Mouse (Mus musculus): Measurements from ENCODE around the gene Dhdh. TPM values are rescaled to one million over a fixed set of nuclear protein-coding genes. Genes with fewer than 3 reads are reported as not detected.

Dhdh gene
- total and polyA plus RNA-seq, 3 experiments = 6.4 to 8.9 (median 8.2) TPM

GRCm38 (mm10) chr7:45436444-45436843, 52.2 kb downstream of the Dhdh start:
- DNase-seq = no peak
- no peaks in the 10 kb centered on the region for H3K79me2 ChIP-seq (replicated peaks; ENCODE audit: control insufficient read depth, insufficient read depth, low read length)
- no peak overlapping the region for H3K4me3 ChIP-seq
- H3K9ac ChIP-seq (ENCODE audit: low read depth, low read length) = no peak overlapping the region
- intact Hi-C loops (cut with DNase I) = no loop called here
- WGBS = 90% methylated on average over 5 of the region's 5 CpGs
- H3K36me3 ChIP-seq (ENCODE audit: control insufficient read depth, insufficient read depth, low read length) = no peaks in the 10 kb centered on the region
- no peaks in the 10 kb centered on the region for H3K27me3 ChIP-seq (ENCODE audit: control insufficient read depth, insufficient read depth, low read length)
- peaks cover 7% of the 10 kb centered on the region for H3K4me1 ChIP-seq (ENCODE audit: control insufficient read depth, insufficient read depth, low read length)
- no peak overlapping the region for H3K27ac ChIP-seq
- TF ChIP-seq EP300 (IDR thresholded peaks at IDR 0.05; ENCODE audit: insufficient read depth, low read depth, low read length) (no peak), CTCF (IDR thresholded peaks at IDR 0.05) (no peak), POLR2A (IDR thresholded peaks at IDR 0.05; ENCODE audit: insufficient read depth, low read depth, low read length) (no peak)

- H3K36me3 ChIP-seq (ENCODE audit: control insufficient read depth, insufficient read depth, low read length) = no peaks in the 10 kb centered on the region
- H3K4me1 ChIP-seq (ENCODE audit: control insufficient read depth, insufficient read depth, low read length) = peaks cover 7% of the 10 kb centered on the region
- H3K27ac ChIP-seq = peak overlapping the region; percentile 87
- intact Hi-C loops (cut with DNase I) = no loop called here
- peak overlapping the region; percentile 77 for H3K9ac ChIP-seq (ENCODE audit: low read depth, low read length)
- H3K79me2 ChIP-seq (replicated peaks; ENCODE audit: control insufficient read depth, insufficient read depth, low read length) = 0 out of 2 replicates have a peak, but pooled peaks cover under 1% of the 10 kb centered on the region
- 1% methylated on average over 16 of the region's 16 CpGs for WGBS
- no peak for DNase-seq
- no peaks in the 10 kb centered on the region for H3K27me3 ChIP-seq (ENCODE audit: control insufficient read depth, insufficient read depth, low read length)
- TF ChIP-seq CTCF (IDR thresholded peaks at IDR 0.05) (no peak), EP300 (IDR thresholded peaks at IDR 0.05; ENCODE audit: insufficient read depth, low read depth, low read length) (no peak), POLR2A (IDR thresholded peaks at IDR 0.05; ENCODE audit: insufficient read depth, low read depth, low read length) (no peak)
- H3K4me3 ChIP-seq = peak overlapping the region; percentile 67
Observed at GRCm38 (mm10) chr7:45435038-45435437, 53.6 kb downstream of the Dhdh start.

GRCm38 (mm10) chr7:45434203-45435015, 54.2 kb downstream of the Dhdh start, which contains the start of gene Gys1:
Gene Gys1 (plus strand): TSS chr7:45434844.
- WGBS = under 1% methylated on average over 45 of the region's 45 CpGs
- peaks cover 4% of the 10 kb centered on the region; the same call in 1 of the 2 replicates for H3K79me2 ChIP-seq (replicated peaks; ENCODE audit: control insufficient read depth, insufficient read depth, low read length)
- TF ChIP-seq POLR2A (IDR thresholded peaks at IDR 0.05; ENCODE audit: insufficient read depth, low read depth, low read length) (peak; percentile 75), CTCF (IDR thresholded peaks at IDR 0.05) (peak; percentile 72), EP300 (IDR thresholded peaks at IDR 0.05; ENCODE audit: insufficient read depth, low read depth, low read length) (peak; percentile 37; the same call in 1 of the 2 replicates)
- no peaks in the 10 kb centered on the region for H3K27me3 ChIP-seq (ENCODE audit: control insufficient read depth, insufficient read depth, low read length)
- H3K36me3 ChIP-seq (ENCODE audit: control insufficient read depth, insufficient read depth, low read length) = no peaks in the 10 kb centered on the region
- DNase-seq = peak; percentile 99 to 100
- intact Hi-C loops (cut with DNase I) = loop anchor here (1.0 kb wide), 1 partner anchor 25 kb away; the partner anchor contains the start of gene Ftl1
- H3K4me1 ChIP-seq (ENCODE audit: control insufficient read depth, insufficient read depth, low read length) = peaks cover 7% of the 10 kb centered on the region
- peak within 1 kb of the TSS; percentile 85 for H3K4me3 ChIP-seq
- H3K9ac ChIP-seq (ENCODE audit: low read depth, low read length) = peak within 1 kb of the TSS; percentile 77
- peak within 1 kb of the TSS; percentile 87 for H3K27ac ChIP-seq

GRCm38 (mm10) chr7:45433835-45434202, 54.8 kb downstream of the Dhdh start:
- DNase-seq = no peak
- H3K9ac ChIP-seq (ENCODE audit: low read depth, low read length) = peak overlapping the region; percentile 30
- no peak for TF ChIP-seq CTCF (IDR thresholded peaks at IDR 0.05)
- no peak for TF ChIP-seq EP300 (IDR thresholded peaks at IDR 0.05; ENCODE audit: insufficient read depth, low read depth, low read length)
- TF ChIP-seq POLR2A (IDR thresholded peaks at IDR 0.05; ENCODE audit: insufficient read depth, low read depth, low read length) = no peak
- peaks cover 7% of the 10 kb centered on the region for H3K4me1 ChIP-seq (ENCODE audit: control insufficient read depth, insufficient read depth, low read length)
- no peaks in the 10 kb centered on the region for H3K36me3 ChIP-seq (ENCODE audit: control insufficient read depth, insufficient read depth, low read length)
- H3K79me2 ChIP-seq (replicated peaks; ENCODE audit: control insufficient read depth, insufficient read depth, low read length) = peaks cover 4% of the 10 kb centered on the region; the same call in 1 of the 2 replicates
- 0% methylated on average over 7 of the region's 7 CpGs for WGBS
- H3K27ac ChIP-seq = peak overlapping the region; percentile 78
- H3K4me3 ChIP-seq = peak overlapping the region; percentile 85
- H3K27me3 ChIP-seq (ENCODE audit: control insufficient read depth, insufficient read depth, low read length) = no peaks in the 10 kb centered on the region
- intact Hi-C loops (cut with DNase I) = loop anchor here (1.0 to 2.0 kb wide), 2 partner anchors 25 to 27 kb away; partner anchors contain the start of gene Ftl1

GRCm38 (mm10) chr7:45426556-45426955, 62.0 kb downstream of the Dhdh start:
- 81% methylated on average over 8 of the region's 8 CpGs for WGBS
- no peaks in the 10 kb centered on the region for H3K27me3 ChIP-seq (ENCODE audit: control insufficient read depth, insufficient read depth, low read length)
- no peak overlapping the region for H3K9ac ChIP-seq (ENCODE audit: low read depth, low read length)
- H3K36me3 ChIP-seq (ENCODE audit: control insufficient read depth, insufficient read depth, low read length) = no peaks in the 10 kb centered on the region
- H3K79me2 ChIP-seq (replicated peaks; ENCODE audit: control insufficient read depth, insufficient read depth, low read length) = peaks cover 4% of the 10 kb centered on the region; the same call in 1 of the 2 replicates
- intact Hi-C loops (cut with DNase I) = no loop called here
- no peak overlapping the region for H3K27ac ChIP-seq
- no peaks in the 10 kb centered on the region for H3K4me1 ChIP-seq (ENCODE audit: control insufficient read depth, insufficient read depth, low read length)
- TF ChIP-seq CTCF (IDR thresholded peaks at IDR 0.05) = no peak
- TF ChIP-seq EP300 (IDR thresholded peaks at IDR 0.05; ENCODE audit: insufficient read depth, low read depth, low read length) = no peak
- no peak for TF ChIP-seq POLR2A (IDR thresholded peaks at IDR 0.05; ENCODE audit: insufficient read depth, low read depth, low read length)
- no peak overlapping the region for H3K4me3 ChIP-seq
- no peak for DNase-seq

- TF ChIP-seq POLR2A (IDR thresholded peaks at IDR 0.05; ENCODE audit: insufficient read depth, low read depth, low read length) (no peak), EP300 (IDR thresholded peaks at IDR 0.05; ENCODE audit: insufficient read depth, low read depth, low read length) (no peak), CTCF (IDR thresholded peaks at IDR 0.05) (no peak)
- H3K36me3 ChIP-seq (ENCODE audit: control insufficient read depth, insufficient read depth, low read length) = no peaks in the 10 kb centered on the region
- 90% methylated on average over 14 of the region's 14 CpGs for WGBS
- H3K4me3 ChIP-seq = no peak overlapping the region
- no peak overlapping the region for H3K9ac ChIP-seq (ENCODE audit: low read depth, low read length)
- H3K4me1 ChIP-seq (ENCODE audit: control insufficient read depth, insufficient read depth, low read length) = no peaks in the 10 kb centered on the region
- no peak for DNase-seq
- intact Hi-C loops (cut with DNase I) = no loop called here
- no peak overlapping the region for H3K27ac ChIP-seq
- H3K27me3 ChIP-seq (ENCODE audit: control insufficient read depth, insufficient read depth, low read length) = no peaks in the 10 kb centered on the region
- H3K79me2 ChIP-seq (replicated peaks; ENCODE audit: control insufficient read depth, insufficient read depth, low read length) = no peaks in the 10 kb centered on the region
Observed at GRCm38 (mm10) chr7:45421194-45421593, 67.4 kb downstream of the Dhdh start.

Small RNAs within 50 kb of the gene (microRNA-seq; reads per million reads assigned to microRNA genes)
- 0 reads per million in 2 experiments for gene Gm22133

Other genes starting within 250 kb of the Dhdh start
Only the 30 nearest of the 36 such genes appear.
- gene Slc6a21, start 211.3 kb downstream of the Dhdh start, total RNA-seq (2021) = not detected
- gene Slc6a21, start 211.3 kb downstream of the Dhdh start, polyA plus RNA-seq (2012; rRNA removed) = 0.38 and 0.55 TPM in 2 replicates
- gene Trpm4, start 155.0 kb downstream of the Dhdh start, total RNA-seq (2021) = 10 to 100 TPM; 21.0 to 21.4 TPM
- gene Trpm4, start 155.0 kb downstream of the Dhdh start, polyA plus RNA-seq (2012; rRNA removed) = 38.7 and 40.9 TPM in 2 replicates
- 1,000 to 10,000 TPM in 1 of 2 experiments, 100 to 1,000 TPM in 1; 863 to 1,007 TPM for gene Hrc, start 153.5 kb downstream of the Dhdh start, total RNA-seq (2021)
- 383 and 578 TPM in 2 replicates for gene Hrc, start 153.5 kb downstream of the Dhdh start, polyA plus RNA-seq (2012; rRNA removed)
- under 1 TPM; 0.11 to 0.26 TPM for gene Ppfia3, start 121.8 kb downstream of the Dhdh start, total RNA-seq (2021)
- gene Ppfia3, start 121.8 kb downstream of the Dhdh start, polyA plus RNA-seq (2012; rRNA removed) = 0.09 and 0.14 TPM in 2 replicates
- gene Lin7b, start 118.2 kb downstream of the Dhdh start, total RNA-seq (2021) = 1 to 10 TPM; 1.0 to 1.6 TPM
- 2.3 and 3.4 TPM in 2 replicates for gene Lin7b, start 118.2 kb downstream of the Dhdh start, polyA plus RNA-seq (2012; rRNA removed)
- gene Snrnp70, start 93.1 kb downstream of the Dhdh start, total RNA-seq (2021) = 10 to 100 TPM; 85.0 to 99.5 TPM
- gene Snrnp70, start 93.1 kb downstream of the Dhdh start, polyA plus RNA-seq (2012; rRNA removed) = 117 and 151 TPM in 2 replicates
- gene Kcna7, start 83.2 kb downstream of the Dhdh start, total RNA-seq (2021) = 1 to 10 TPM; 5.9 to 6.0 TPM
- 6.7 and 7.6 TPM in 2 replicates for gene Kcna7, start 83.2 kb downstream of the Dhdh start, polyA plus RNA-seq (2012; rRNA removed)
- under 1 TPM; 0.11 to 0.50 TPM for gene Ntf5, start 75.1 kb downstream of the Dhdh start, total RNA-seq (2021)
- 0.32 and 0.43 TPM in 2 replicates for gene Ntf5, start 75.1 kb downstream of the Dhdh start, polyA plus RNA-seq (2012; rRNA removed)
- not detected for gene Lhb, start 68.0 kb downstream of the Dhdh start, total RNA-seq (2021)
- gene Lhb, start 68.0 kb downstream of the Dhdh start, polyA plus RNA-seq (2012; rRNA removed) = 0.84 TPM in 1 of 2 replicates, not detected in the other
- 100 to 1,000 TPM in 1 of 2 experiments, 10 to 100 TPM in 1; 96.9 to 115 TPM for gene Gys1, start 54.0 kb downstream of the Dhdh start, total RNA-seq (2021)
- 111 and 135 TPM in 2 replicates for gene Gys1, start 54.0 kb downstream of the Dhdh start, polyA plus RNA-seq (2012; rRNA removed)
- 10 to 100 TPM; 26.5 to 26.9 TPM for gene Ruvbl2, start 50.7 kb downstream of the Dhdh start, total RNA-seq (2021)
- 32.7 and 33.5 TPM in 2 replicates for gene Ruvbl2, start 50.7 kb downstream of the Dhdh start, polyA plus RNA-seq (2012; rRNA removed)
- gene Ftl1, start 28.9 kb downstream of the Dhdh start, total RNA-seq (2021) = 100 to 1,000 TPM; 213 to 308 TPM
- 505 and 903 TPM in 2 replicates for gene Ftl1, start 28.9 kb downstream of the Dhdh start, polyA plus RNA-seq (2012; rRNA removed)
- gene Bax, start 21.9 kb downstream of the Dhdh start, total RNA-seq (2021) = 10 to 100 TPM; 21.9 to 25.9 TPM
- gene Bax, start 21.9 kb downstream of the Dhdh start, polyA plus RNA-seq (2012; rRNA removed) = 46.6 and 47.2 TPM in 2 replicates
- gene Tulp2, start 6.9 kb downstream of the Dhdh start, total RNA-seq (2021) = not detected
- 0.20 and 0.27 TPM in 2 replicates for gene Tulp2, start 6.9 kb downstream of the Dhdh start, polyA plus RNA-seq (2012; rRNA removed)
- gene Gm45808, start 2.0 kb downstream of the Dhdh start, total RNA-seq (2021) = 1 to 10 TPM; 4.8 to 8.1 TPM
- gene Gm45808, start 2.0 kb downstream of the Dhdh start, polyA plus RNA-seq (2012; rRNA removed) = 1.6 and 2.5 TPM in 2 replicates
- 100 to 1,000 TPM; 132 to 152 TPM for gene Nucb1, start 21.6 kb upstream of the Dhdh start, total RNA-seq (2021)
- 158 and 177 TPM in 2 replicates for gene Nucb1, start 21.6 kb upstream of the Dhdh start, polyA plus RNA-seq (2012; rRNA removed)
- 10 to 100 TPM; 27.3 to 29.6 TPM for gene Ppp1r15a, start 37.5 kb upstream of the Dhdh start, total RNA-seq (2021)
- 20.9 and 36.0 TPM in 2 replicates for gene Ppp1r15a, start 37.5 kb upstream of the Dhdh start, polyA plus RNA-seq (2012; rRNA removed)
- gene Plekha4, start 37.5 kb upstream of the Dhdh start, total RNA-seq (2021) = 1 to 10 TPM; 2.9 to 3.2 TPM
- gene Plekha4, start 37.5 kb upstream of the Dhdh start, polyA plus RNA-seq (2012; rRNA removed) = 6.7 and 7.2 TPM in 2 replicates
- gene Hsd17b14, start 66.1 kb upstream of the Dhdh start, total RNA-seq (2021) = under 1 TPM in 1 of 2 experiments, not detected in 1; 0.76 TPM
- gene Hsd17b14, start 66.1 kb upstream of the Dhdh start, polyA plus RNA-seq (2012; rRNA removed) = 0.45 and 0.47 TPM in 2 replicates
- gene Bcat2, start 81.3 kb upstream of the Dhdh start, total RNA-seq (2021) = 100 to 1,000 TPM; 219 to 306 TPM
- 142 and 198 TPM in 2 replicates for gene Bcat2, start 81.3 kb upstream of the Dhdh start, polyA plus RNA-seq (2012; rRNA removed)
- gene Fgf21, start 126.7 kb upstream of the Dhdh start, total RNA-seq (2021) = not detected
- not detected in 2 replicates for gene Fgf21, start 126.7 kb upstream of the Dhdh start, polyA plus RNA-seq (2012; rRNA removed)
- not detected for gene Fut1, start 128.5 kb upstream of the Dhdh start, total RNA-seq (2021)
- gene Fut1, start 128.5 kb upstream of the Dhdh start, polyA plus RNA-seq (2012; rRNA removed) = 0.25 TPM in 1 of 2 replicates, not detected in the other
- gene Izumo1, start 133.0 kb upstream of the Dhdh start, total RNA-seq (2021) = under 1 TPM; 0.26 to 0.27 TPM
- 0.29 and 0.70 TPM in 2 replicates for gene Izumo1, start 133.0 kb upstream of the Dhdh start, polyA plus RNA-seq (2012; rRNA removed)
- 10 to 100 TPM; 25.0 to 25.5 TPM for gene Rasip1, start 138.7 kb upstream of the Dhdh start, total RNA-seq (2021)
- gene Rasip1, start 138.7 kb upstream of the Dhdh start, polyA plus RNA-seq (2012; rRNA removed) = 30.5 and 30.9 TPM in 2 replicates
- 1 to 10 TPM; 3.8 to 4.0 TPM for gene Mamstr, start 151.2 kb upstream of the Dhdh start, total RNA-seq (2021)
- 11.3 and 12.0 TPM in 2 replicates for gene Mamstr, start 151.2 kb upstream of the Dhdh start, polyA plus RNA-seq (2012; rRNA removed)
- under 1 TPM; 0.50 to 0.60 TPM for gene Fut2, start 177.6 kb upstream of the Dhdh start, total RNA-seq (2021)
- gene Fut2, start 177.6 kb upstream of the Dhdh start, polyA plus RNA-seq (2012; rRNA removed) = 1.1 and 1.9 TPM in 2 replicates
- gene Ntn5, start 195.2 kb upstream of the Dhdh start, total RNA-seq (2021) = under 1 TPM; 0.18 to 0.26 TPM
- gene Ntn5, start 195.2 kb upstream of the Dhdh start, polyA plus RNA-seq (2012; rRNA removed) = 0.47 TPM in 1 of 2 replicates, not detected in the other
- under 1 TPM; 0.16 to 0.25 TPM for gene Sec1, start 205.6 kb upstream of the Dhdh start, total RNA-seq (2021)
- 0.16 and 0.41 TPM in 2 replicates for gene Sec1, start 205.6 kb upstream of the Dhdh start, polyA plus RNA-seq (2012; rRNA removed)
- gene Car11, start 211.0 kb upstream of the Dhdh start, total RNA-seq (2021) = 1 to 10 TPM; 5.2 to 6.8 TPM
- 10.6 and 14.4 TPM in 2 replicates for gene Car11, start 211.0 kb upstream of the Dhdh start, polyA plus RNA-seq (2012; rRNA removed)
- 100 to 1,000 TPM in 1 of 2 experiments, 1 to 10 TPM in 1; 6.4 to 134 TPM for gene Dbp, start 216.3 kb upstream of the Dhdh start, total RNA-seq (2021)
- 49.3 and 93.6 TPM in 2 replicates for gene Dbp, start 216.3 kb upstream of the Dhdh start, polyA plus RNA-seq (2012; rRNA removed)